Mouse (Mus musculus): ENCODE measurements around the gene Mbnl2. TPM values are rescaled to one million over a fixed set of nuclear protein-coding genes. Genes with fewer than 3 reads are reported as not detected.

Mbnl2 gene
- 159 and 211 TPM in 2 replicates for polyA plus RNA-seq (2015; fragmentation: Nextera tagmentation; extraction: Ambion mirVana)

DNA sequence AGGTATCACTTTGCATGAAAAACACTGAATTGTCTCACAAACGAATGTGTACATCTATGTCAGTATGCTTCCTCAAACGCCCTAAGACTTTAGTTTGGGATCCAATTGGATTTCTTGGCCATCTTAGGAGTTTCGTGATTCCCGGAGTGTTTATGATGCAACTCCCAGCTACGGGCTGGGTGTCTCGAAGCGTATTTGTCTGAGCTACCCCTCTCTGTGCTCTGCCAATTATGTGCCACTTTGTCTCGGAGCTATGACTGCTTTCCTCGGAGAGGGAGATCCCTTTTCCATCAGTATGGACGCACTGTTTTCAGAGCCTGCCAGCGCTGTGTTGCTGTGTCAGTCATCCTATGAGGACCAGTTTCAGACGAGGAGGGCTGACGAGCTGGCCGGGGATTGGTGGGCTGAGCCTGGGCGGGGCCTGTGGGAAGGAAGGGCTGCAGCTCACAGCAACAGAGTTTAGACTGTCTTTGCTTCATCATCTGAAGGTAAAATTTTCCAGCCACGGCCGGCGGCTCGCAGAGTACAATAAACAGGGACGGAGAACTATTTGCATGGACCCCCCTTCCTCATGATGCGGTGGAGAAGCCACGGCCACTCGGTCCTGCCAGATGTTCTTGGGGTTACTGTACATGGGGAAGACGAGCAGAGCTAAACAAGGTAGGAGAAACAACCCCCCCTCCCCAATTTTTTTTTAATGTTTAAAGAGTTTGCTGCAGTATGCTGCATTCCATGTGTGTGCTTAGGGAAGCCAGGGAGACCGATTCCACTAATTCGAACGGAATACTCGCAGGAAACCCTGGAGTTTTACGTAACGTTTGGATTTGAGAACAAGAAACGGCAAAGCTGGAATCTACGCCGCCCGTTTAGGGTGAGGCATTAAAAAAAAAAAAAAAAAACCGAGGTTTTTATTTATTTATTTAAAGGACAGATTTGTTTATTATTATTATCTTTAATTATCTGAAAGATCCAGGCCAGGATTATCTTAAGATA, at the start of gene Mbnl2:
Mbnl2 (plus strand) TSS at position 424 of the 993 bp plus-strand sequence.

DNA sequence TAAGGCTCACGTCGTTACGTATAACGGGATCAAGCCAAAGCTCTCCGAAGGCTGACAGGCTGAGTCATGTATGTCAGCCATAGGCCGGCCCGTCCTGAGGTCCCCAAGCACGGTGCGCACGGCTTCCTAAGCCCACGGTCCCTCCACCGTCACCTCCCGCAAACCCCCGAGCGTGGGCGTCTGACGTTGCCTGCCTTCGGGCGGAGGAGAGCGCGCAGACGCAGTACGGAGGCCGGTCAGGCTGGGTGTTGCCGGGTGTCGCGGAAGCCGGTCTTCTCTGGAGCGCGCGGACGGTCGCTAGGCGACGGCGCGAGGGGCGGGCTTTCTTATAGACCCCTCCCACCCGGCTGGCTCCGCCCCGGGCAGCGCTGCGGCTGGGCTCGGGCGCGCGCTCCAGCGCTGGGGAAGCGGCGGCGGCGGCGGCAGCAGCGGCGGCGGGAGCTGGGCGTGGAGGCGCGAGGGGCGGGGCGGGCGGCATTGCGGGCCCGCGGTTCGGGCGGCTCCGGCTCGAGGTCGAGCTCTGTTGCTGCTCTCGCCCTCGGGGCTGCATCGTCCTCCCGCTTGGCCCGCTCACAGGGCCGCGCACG, 202.6 kb downstream of the Mbnl2 start, which contains the start of gene Rap2a:
Rap2a (plus strand) TSS at position 463 of the 587 bp plus-strand sequence.

Other genes with a start within 250 kb of the Mbnl2 start
- 0.58 and 0.64 TPM in 2 replicates for gene Oxgr1, start 233.2 kb upstream of the Mbnl2 start, polyA plus RNA-seq (2015; fragmentation: Nextera tagmentation; extraction: Ambion mirVana)
- gene Rap2a, start 202.8 kb downstream of the Mbnl2 start, polyA plus RNA-seq (2015; fragmentation: Nextera tagmentation; extraction: Ambion mirVana), result 18.2 and 20.1 TPM in 2 replicates

Measured in urinary bladder, postnatal 0 days (tissue).